Mouse (Mus musculus) activated CD4-positive, CD25-positive, alpha-beta regulatory T cell, adult 4 months (primary cell): ENCODE measurements around the gene Sertad4. TPM values are rescaled to one million over a fixed set of nuclear protein-coding genes. Genes with fewer than 3 reads are reported as not detected.

Source experiments
- ATAC-seq: one replicate; pipeline ENCODE4 v1.8.0; 2017
- polyA plus RNA-seq, 2 experiments: library from polyadenylated mRNA; unstranded; fragments of 100-300 nt; shearing (Covaris generic); gene quantifications; one replicate each; pipeline ENCODE4 v1.2.1; 2017

Gene Sertad4
- polyA plus RNA-seq, 2 experiments from 2014 or later: not detected

DNA sequence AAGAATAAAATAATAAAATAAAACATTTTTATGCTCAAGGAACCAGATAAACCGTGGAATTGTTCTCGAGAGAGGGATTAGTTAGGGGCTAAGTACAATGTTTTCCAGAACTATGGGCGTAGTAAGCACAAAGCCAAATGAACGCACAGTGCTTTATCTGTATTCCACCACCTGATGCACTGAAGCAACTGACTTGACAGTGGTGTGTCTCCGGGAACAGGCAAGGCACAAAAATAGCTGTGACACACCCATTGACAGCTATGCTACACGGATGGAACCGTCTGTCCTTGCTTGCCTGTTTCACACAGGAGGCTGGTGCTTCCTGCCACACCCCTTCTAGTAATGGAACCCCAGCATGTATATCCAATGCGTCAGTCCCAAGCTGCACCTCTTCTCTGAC is 55.2 kb downstream of the Sertad4 start:
- no peak for ATAC-seq

DNA sequence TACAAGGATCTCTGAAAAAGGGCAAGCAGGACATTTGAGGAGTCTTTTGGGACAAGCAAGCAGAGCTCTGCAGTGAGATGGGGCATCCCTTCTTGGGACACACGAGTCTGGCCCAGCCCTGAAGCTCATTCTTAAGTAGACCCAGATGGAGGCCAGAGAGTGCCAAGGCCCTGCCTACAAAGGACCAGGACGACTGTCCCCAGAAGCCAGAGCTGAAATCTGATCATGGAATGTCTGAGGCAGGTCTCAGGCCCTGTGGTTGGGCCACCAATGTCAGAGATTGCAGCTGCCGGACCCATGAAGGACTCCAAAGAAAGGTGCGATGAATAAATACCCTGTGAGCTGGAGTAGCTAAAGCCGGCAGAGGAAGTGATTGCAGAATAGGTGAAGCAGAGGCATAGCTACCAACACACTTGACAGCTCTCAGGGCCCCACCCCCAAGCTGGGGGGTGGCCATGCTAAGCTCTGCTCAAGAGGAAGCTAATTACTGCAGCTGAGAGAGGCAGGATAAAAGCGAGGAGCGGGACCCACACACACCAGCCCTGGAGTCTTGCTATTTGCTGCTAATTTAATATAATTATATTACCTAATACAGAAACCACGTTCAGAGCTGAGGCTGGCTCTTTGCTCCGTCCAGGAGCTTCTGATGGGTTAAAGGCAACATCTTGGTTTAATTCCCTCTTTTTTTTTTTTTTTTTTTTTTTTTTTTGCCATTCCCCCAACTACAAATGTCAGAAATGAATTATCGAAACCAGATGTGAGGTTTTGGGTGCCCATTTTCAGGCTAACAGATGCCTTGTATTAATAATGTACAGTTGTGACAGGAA is 56.2 kb downstream of the Sertad4 start:
- no peak for ATAC-seq

DNA sequence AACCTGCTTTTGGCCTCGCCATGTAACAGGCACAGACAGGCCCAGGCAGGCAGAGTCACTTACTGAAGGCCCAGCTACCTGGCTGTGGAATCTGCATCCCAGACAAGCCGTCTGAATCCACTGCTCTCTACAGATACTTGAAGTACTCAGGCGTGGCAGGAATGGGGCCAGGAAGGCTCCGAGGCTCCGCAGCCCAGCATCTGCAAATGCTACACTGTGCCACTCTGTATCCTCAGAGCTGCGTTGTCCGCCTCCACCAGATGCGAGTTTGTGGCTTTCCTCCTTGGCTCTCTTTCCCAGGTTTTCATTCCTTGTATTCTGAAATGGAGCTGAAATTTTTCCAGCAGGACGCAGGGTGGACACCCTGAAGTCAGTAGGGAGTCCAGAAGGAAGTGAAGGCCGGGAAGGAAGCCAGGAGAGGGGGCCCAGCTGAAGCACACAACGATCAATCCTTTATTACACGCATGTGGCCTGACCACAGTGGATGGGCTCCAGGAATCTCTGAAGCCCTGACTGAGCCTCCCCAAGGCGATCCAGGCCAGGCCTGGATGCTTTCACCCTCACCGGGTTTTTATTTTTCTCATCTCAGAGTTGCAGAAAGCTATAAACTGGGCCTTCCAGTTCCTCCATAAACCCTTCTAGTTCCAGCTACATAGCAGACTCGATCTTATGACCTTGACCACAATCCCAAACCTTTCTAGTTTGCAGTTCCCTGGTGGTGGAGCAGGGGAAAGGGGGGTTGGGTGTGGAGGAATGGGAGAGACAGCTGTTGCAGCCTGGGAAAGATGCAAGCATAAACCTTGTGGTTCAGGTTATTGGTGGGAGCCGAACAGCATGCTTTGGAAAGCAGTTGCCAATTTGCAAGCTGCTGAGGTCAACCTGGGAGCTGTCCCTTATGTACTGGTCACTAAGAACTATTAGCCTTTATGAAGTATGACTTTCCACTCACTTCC is 57.1 kb downstream of the Sertad4 start:
- no peak for ATAC-seq

DNA sequence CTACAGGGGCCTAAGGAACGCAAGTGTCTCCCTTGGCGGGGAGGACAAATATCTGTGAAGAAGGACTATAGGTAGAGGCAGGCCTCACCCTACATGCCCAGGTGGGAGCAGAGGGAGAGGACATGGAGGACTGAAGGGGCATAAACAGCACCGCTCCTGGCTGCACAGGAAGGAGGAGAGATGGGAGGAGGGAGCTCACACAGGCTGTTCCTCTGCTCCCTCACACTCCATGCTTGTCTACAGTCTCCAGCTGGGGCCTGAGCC is 58.6 kb downstream of the Sertad4 start:
- no peak for ATAC-seq

DNA sequence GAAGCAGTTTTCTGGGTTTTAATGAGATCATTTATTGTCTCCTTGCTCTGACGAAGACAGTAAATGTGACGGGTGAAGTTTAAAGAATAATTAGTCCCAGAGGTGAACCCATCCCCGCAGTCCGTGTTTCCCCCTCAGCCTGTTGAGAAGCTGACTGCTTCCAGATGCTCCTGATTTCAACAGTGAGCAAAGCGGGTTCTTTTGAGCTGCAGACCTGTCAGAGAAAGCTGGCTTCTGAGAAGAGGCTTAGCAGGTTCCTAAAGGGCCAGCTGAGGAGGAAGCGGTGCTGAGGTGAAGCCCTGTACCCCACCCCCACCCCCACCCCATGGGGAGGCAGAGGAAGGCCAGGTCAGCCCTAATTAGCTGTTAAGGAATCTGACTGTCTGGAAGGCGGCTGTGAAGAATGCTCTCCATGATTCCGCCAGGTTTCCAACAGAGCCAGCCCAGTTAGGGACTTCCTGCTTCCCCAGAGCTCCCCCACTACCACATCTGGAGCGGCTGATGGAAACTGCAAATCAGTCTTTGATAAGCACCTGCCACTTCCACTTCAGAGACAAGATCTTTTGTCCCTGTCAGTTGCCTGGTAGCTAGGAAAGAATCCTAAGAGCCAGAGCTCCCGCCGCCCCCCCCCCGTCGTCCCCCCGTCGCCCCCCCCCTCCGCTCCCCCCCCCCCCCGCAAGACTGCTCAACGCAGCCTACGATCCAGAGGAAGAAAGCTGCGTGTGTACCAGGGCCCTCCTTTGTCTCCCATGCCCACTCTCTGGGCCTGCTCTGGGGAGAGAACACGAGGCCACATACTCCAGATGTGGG is 59.1 kb downstream of the Sertad4 start:
- no peak for ATAC-seq

DNA sequence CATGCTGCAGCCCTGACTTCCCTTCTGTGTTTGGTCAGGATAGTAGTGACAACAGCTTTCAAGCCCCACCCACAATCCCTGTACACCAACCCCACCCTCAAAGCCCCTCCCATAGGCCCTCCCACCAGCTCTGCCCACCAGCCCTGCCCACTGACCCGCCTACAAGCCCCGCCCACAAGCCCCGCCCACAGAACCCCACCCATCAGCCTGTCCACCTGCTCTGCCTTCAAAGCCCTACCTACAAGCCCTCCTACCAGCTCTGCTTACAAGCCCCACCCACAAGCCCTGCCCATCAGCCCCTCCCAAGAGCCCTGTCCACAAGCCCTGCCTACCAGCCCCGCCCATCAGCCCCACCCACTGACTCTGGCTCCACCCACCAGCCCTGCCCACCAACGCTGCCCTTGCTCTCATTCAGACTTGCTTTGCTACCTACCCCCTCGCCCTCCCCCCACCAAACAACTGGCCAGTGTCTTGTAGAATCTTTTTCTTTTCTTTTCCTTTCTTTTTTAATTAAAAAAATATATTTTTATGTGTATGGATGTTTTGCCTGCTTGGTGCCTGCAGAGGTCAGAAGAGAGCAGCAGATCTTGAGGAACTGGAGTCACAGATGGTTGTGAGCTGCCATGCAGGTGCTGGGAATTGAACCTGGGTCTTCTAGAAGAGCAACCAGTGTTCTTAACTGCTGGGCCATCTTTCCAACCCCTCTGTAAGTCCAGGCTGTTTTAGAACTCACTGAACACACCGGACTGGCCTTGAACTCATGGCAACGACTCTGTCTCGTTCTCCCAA is 60.4 kb downstream of the Sertad4 start:
- no peak for ATAC-seq

Other genes with a start within 250 kb of the Sertad4 start
- gene Hhat, start 84.5 kb downstream of the Sertad4 start, polyA plus RNA-seq: 1 to 10 TPM in 1 of 2 experiments, under 1 TPM in 1; 0.89 to 1.6 TPM
- under 1 TPM; 0.12 to 0.25 TPM for gene Syt14, start 180.0 kb upstream of the Sertad4 start, polyA plus RNA-seq